Mouse (Mus musculus) G1E (cell line): ENCODE results near the gene Gm17018. TPM values are rescaled to one million over a fixed set of nuclear protein-coding genes. Genes with fewer than 3 reads are reported as not detected.
A peak's percentile ranks its signal among the peaks of the same experiment; 100 is the strongest.

ENCODE experiments used
- ATAC-seq: 2 replicates; pipeline ENCODE4 v1.8.0; 2016; ENCODE audit warnings: mild to moderate bottlenecking; ENCODE audit not compliant: insufficient number of reproducible peaks, poor library complexity, low FRiP score, severe bottlenecking; ENCODE audit errors: extremely low read depth
- DNase-seq: peaks from one replicate; pipeline ENCODE4 v3.0.0; 2012; ENCODE audit warnings: low spot score
- H3K27me3 ChIP-seq: 2 replicates; pipeline ENCODE4 v1.6.1; 2012; ENCODE audit warnings: mild to moderate bottlenecking, low read length, inconsistent platforms; ENCODE audit not compliant: insufficient read depth
- H3K36me3 ChIP-seq: replicated peaks from 2 replicates; pipeline ENCODE3; 2012; ENCODE audit warnings: mild to moderate bottlenecking, inconsistent platforms
- H3K4me1 ChIP-seq: 2 replicates; pipeline ENCODE4 v1.6.1; 2012; ENCODE audit warnings: low read depth, low read length, inconsistent platforms, mixed read lengths; ENCODE audit not compliant: insufficient read depth
- H3K4me3 ChIP-seq: 2 replicates; pipeline ENCODE4 v1.5.1; 2012; ENCODE audit warnings: low read depth, mild to moderate bottlenecking, inconsistent platforms, low read length, moderate library complexity, mixed read lengths
- H3K9me3 ChIP-seq: replicated peaks from 2 replicates; pipeline ENCODE4 v1.6.1; 2012; ENCODE audit warnings: inconsistent platforms
- CTCF ChIP-seq: IDR thresholded peaks from 2 replicates; pipeline ENCODE4 v1.5.1; 2012; ENCODE audit warnings: low read depth, low read length, inconsistent platforms, mixed read lengths
- GATA1 ChIP-seq: IDR thresholded peaks from 2 replicates; pipeline ENCODE4 v1.6.1; 2012; ENCODE audit warnings: borderline replicate concordance, low read length, inconsistent platforms, mixed read lengths
- GATA2 ChIP-seq: IDR thresholded peaks from 2 replicates; pipeline ENCODE4 v1.6.1; 2012; ENCODE audit warnings: low read depth, low read length, inconsistent platforms, borderline replicate concordance
- POLR2AphosphoS5 ChIP-seq: IDR thresholded peaks from 2 replicates; pipeline ENCODE4 v1.6.1; 2012; ENCODE audit warnings: low read depth, low read length, inconsistent platforms; ENCODE audit not compliant: insufficient replicate concordance
- TAL1 ChIP-seq: conservative IDR thresholded peaks from 2 replicates; pipeline ENCODE4 v1.6.1; 2012; ENCODE audit warnings: low read depth, low read length, inconsistent platforms, mixed read lengths
- polyA plus RNA-seq: library from polyadenylated mRNA; stranded (reverse); fragments of >175 nt; gene quantifications from 2 replicates; pipeline ENCODE4 v1.2.3, GENCODE M21; 2012
- total RNA-seq, 2 experiments: library from RNA; stranded (forward) in 1 of 2; stranded (reverse) in 1 of 2; fragments of 200-1000 nt in 1 of 2; fragments of >200 nt in 1 of 2; fragmentation: Nextera tagmentation in 1 of 2; gene quantifications; 2 replicates each; pipeline ENCODE4 v1.2.3; 2014 to 2017

Gm17018 gene
- total and polyA plus RNA-seq, 3 experiments = 13.0 to 28.4 (median 19.5) TPM

DNA sequence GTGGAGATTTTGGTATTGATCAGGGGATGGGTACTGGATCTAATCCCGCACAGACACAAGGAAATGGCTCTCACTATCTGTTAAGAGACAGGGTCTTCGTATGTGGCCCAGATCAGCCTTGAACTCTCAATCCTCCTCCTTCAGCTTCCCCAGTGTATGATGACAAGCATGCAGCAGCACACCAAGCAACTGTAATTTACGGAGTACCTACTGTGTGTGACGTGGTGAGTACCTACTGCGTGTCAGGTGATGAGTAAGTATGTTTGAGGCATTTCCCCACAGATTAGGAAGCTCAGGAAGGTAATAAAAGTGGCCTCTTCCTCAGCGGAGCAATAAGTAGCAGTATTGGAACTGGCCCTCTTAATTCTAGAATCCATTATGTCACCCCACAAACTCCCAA lies 35.1 kb downstream of the Gm17018 start:
- Histone ChIP-seq H3K4me1 (peaks cover 60% of the 10 kb centered on the region), H3K36me3 (peaks cover 79% of the 10 kb centered on the region), H3K27me3 (no peaks in the 10 kb centered on the region), H3K4me3 (no peak overlapping the region), H3K9me3 (no peaks in the 10 kb centered on the region)
- TF ChIP-seq GATA1 (no peak), POLR2AphosphoS5 (no peak), TAL1 (no peak), CTCF (no peak), GATA2 (no peak)
- ATAC-seq (no peak), DNase-seq (no peak)

DNA sequence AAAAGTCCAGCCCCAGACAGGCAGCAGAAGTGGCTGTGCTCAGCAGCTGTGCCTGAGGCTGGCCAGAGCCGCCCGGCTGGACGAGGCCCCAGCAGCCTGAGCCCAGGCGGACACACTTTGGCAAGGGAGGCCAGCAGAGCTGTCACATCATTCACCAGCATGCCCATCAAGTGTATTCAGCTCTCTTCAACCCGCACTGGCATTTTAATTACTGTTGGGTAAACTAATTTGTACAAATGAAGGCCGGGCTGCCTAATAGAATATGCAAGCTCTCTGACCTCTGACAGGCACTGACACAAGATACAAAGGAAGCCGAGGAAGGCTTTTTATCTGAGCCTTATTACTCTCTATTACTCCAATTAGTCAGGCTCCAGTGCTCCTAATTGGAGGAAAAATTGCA lies 35.6 kb downstream of the Gm17018 start:
- H3K27me3 ChIP-seq = no peaks in the 10 kb centered on the region
- TF ChIP-seq GATA1 (no peak), POLR2AphosphoS5 (no peak), TAL1 (no peak), CTCF (no peak), GATA2 (no peak)
- H3K4me1 ChIP-seq = peaks cover 63% of the 10 kb centered on the region

GRCm38 (mm10) chr19:45596434-45596833 lies 36.0 kb downstream of the Gm17018 start:
- DNase-seq = no peak
- Histone ChIP-seq H3K4me1 (peaks cover 65% of the 10 kb centered on the region), H3K36me3 (peaks cover 84% of the 10 kb centered on the region), H3K9me3 (no peaks in the 10 kb centered on the region), H3K4me3 (no peak overlapping the region), H3K27me3 (no peaks in the 10 kb centered on the region)
- TF ChIP-seq TAL1 (no peak), GATA2 (no peak)
- ATAC-seq = no peak

More for the DNA sequence above, 35.6 kb downstream of the Gm17018 start:
- ATAC-seq (no peak), DNase-seq (no peak)
- H3K36me3 ChIP-seq = peaks cover 82% of the 10 kb centered on the region
- no peak overlapping the region for H3K4me3 ChIP-seq
- H3K9me3 ChIP-seq = no peaks in the 10 kb centered on the region

DNA sequence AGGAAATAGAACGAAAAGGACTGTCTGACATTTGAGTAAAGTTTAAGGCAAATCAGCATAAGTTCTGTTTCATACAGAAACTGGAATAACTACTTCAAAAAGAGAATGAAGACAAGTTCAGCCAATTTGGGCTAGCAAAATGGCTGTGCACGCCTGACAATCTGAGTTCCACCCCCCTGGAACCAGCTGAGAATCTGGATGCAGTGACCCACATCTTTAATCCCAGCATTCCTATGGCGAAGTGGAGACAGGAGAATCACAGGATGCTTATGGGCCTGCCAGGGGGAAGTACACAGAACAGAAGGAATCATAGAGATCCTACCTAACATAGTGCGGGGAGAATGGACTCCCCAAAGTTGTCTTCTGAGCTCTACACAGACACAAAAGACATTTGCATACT lies 36.7 kb downstream of the Gm17018 start:
- no peak overlapping the region for H3K4me3 ChIP-seq
- peaks cover 65% of the 10 kb centered on the region for H3K4me1 ChIP-seq
- TF ChIP-seq GATA2 = no peak
- no peak for TF ChIP-seq POLR2AphosphoS5
- TF ChIP-seq GATA1 = no peak
- TF ChIP-seq CTCF = no peak
- no peak for TF ChIP-seq TAL1
- no peaks in the 10 kb centered on the region for H3K27me3 ChIP-seq
- DNase-seq = no peak
- ATAC-seq = no peak
- peaks cover 84% of the 10 kb centered on the region for H3K36me3 ChIP-seq
- no peaks in the 10 kb centered on the region for H3K9me3 ChIP-seq

DNA sequence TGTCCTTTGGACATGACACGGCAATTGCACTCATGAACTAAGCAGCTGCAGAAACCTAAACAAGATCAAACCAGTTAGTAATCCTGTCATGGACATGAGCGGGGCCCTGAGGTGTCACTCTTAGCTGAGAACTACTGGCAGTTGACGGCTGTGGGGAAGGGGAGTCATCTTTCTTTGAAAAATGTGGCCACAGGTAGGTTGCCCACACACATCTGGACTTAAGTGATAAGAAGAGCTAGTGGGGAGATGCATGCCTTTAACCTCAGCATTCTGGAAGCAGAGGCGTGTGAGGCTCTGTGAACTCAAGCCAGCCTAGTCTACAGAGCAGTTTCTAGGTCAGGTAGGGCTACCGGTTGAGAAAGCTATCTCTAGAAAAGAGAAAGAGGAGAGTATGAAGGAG lies 42.2 kb downstream of the Gm17018 start:
- peak; percentile 95 for TF ChIP-seq TAL1
- TF ChIP-seq GATA1 = no peak
- no peak for TF ChIP-seq GATA2
- peak; percentile 89 for DNase-seq
- Histone ChIP-seq H3K4me3 (peak overlapping the region; percentile 54; the same call in 1 of the 2 replicates), H3K4me1 (peaks cover 77% of the 10 kb centered on the region), H3K27me3 (no peaks in the 10 kb centered on the region), H3K36me3 (peaks cover 66% of the 10 kb centered on the region), H3K9me3 (no peaks in the 10 kb centered on the region)
- ATAC-seq = peak; percentile 85

DNA sequence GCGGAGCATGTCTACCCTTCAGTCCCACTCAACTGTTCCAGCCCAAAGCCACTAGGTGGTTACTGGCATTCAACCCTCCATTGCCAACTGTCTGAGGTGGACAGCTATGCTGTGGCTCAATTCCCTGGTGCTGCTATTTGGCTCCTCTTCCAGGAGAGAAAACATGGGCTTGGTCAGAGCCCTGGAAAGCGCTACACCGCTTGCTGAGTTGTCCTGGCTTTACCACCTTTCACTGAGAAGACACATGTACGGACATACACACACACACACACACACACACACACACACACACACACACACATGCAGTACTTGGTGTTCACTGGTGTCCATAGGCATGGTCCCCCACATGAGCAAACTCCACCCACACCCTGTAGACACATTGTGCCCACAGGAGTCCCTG lies 46.3 kb downstream of the Gm17018 start:
- TF ChIP-seq GATA1 = no peak
- TF ChIP-seq GATA2 = no peak
- TF ChIP-seq POLR2AphosphoS5 = no peak
- no peak for TF ChIP-seq TAL1
- TF ChIP-seq CTCF = no peak
- peaks cover 64% of the 10 kb centered on the region for H3K4me1 ChIP-seq
- no peak overlapping the region for H3K4me3 ChIP-seq
- no peaks in the 10 kb centered on the region for H3K9me3 ChIP-seq
- DNase-seq (no peak), ATAC-seq (no peak)
- peaks cover 67% of the 10 kb centered on the region for H3K36me3 ChIP-seq
- H3K27me3 ChIP-seq = no peaks in the 10 kb centered on the region

- no peaks in the 10 kb centered on the region for H3K27me3 ChIP-seq
- ATAC-seq = no peak
These were observed 47.1 kb downstream of the Gm17018 start for GRCm38 (mm10) chr19:45607479-45607878.

More at GRCm38 (mm10) chr19:45607479-45607878, 47.1 kb downstream of the Gm17018 start:
- Histone ChIP-seq H3K4me3 (no peak overlapping the region), H3K9me3 (no peaks in the 10 kb centered on the region), H3K4me1 (peaks cover 56% of the 10 kb centered on the region), H3K36me3 (peaks cover 68% of the 10 kb centered on the region)
- no peak for DNase-seq
- TF ChIP-seq POLR2AphosphoS5 (no peak), TAL1 (no peak), CTCF (no peak), GATA1 (no peak)
